Mouse (Mus musculus) c-Kit-positive CD71-positive TER-119-negative erythroid progenitor cells, embryonic 14.5 days (primary cell): ENCODE data around the gene Fcgrt.
A peak's percentile ranks its signal among the peaks of the same experiment; 100 is the strongest.

Experiments
- DNase-seq: peaks from one replicate; pipeline ENCODE4 v3.0.0-alpha.2; 2013; ENCODE audit warnings: low read depth

Fcgrt gene

DNA sequence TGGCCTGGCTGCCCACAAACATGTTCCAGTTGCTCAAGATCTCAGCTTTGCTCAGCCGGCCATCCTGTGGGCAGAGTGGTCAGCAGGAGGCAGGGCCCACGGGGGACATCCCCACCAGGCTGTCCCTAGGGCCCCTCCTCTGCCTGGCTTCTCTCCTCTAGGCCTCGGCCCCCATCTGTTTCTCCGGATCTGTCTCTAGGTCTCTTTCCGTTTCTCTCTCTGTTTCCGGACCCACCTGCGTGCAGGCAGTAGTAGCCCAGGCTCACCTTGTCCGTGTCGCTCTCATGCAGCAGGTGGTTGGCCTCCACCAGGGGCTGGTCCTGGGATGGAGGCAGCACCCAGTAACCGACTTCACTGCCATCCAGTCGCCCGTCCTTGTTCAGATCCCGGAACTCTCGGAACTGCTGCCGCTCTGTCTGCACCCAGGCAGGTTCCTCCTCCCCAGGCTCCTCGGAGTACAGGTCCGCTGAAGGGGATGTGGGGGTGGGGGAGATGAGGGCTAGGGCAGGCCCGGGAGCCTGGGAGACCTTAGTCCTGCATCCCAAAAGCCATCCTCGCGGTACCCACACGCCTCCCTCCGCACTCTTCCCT, 20.3 kb downstream of the Fcgrt start:
- DNase-seq, result no peak

DNA sequence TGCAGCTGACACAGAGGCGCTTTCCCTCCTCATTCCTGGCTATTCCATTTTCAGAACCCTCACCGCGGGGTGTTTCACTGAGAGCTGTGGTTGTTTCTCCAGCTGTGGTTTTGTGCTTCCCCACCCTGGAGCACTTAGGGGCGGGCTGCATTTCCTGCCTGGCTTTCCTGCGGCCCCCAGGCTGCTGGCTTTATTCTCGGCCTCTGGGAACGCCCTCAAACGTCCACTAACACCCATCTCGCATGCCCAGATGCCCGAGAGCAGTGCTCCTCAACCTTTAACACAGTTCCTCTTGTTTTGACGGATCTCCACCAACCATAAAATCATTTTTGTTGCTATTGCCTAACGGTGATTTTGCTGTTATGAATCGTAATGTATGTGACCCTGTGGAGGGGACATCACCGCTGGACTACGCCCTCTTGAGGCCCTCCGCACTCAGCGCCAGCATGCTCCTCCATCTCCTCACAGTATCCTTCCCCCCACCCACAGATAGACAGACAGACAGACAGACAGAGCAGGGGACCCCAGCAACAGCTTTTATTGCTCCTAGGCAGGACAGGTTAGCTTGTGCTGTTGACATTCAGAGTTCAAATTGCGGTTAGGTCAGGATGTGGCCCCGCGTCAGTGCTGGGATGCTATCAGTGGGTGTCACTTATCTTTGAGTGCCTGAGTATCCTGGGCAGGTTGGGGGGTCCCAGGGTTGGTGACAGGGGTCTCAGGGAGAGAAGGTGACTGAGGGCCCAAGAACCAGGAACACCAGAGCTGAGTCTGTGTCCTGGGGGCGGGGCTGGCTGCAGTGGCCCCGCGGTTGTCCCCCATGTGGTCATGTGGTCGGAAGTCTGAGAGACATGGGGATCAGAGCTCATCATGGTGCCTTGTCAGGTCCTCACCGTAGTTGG, 21.0 kb downstream of the Fcgrt start:
- no peak for DNase-seq

DNA sequence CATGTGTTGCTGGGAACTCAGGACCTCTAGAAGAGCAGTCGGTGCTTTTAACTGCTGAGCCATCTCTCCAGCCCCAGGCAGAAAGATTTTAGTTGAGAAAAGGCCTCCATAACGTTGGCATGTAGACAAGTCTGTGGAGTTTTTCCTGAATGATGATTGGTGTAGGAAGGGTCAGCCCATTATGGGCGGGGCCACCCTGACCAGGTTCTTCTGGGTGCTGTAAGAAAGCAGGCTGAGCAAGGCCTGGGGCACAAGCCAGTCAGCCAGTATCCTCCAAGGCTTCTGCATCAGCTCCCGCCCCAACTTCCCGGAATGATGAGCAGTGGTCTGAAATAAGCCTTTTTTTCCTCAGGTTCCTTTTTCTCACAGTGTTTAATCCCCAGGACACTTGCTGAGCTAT, 22.6 kb downstream of the Fcgrt start:
- DNase-seq, result no peak

GRCm38 (mm10) chr7:45079856-45080255, 23.8 kb downstream of the Fcgrt start:
- DNase-seq, result peak; percentile 87

DNA sequence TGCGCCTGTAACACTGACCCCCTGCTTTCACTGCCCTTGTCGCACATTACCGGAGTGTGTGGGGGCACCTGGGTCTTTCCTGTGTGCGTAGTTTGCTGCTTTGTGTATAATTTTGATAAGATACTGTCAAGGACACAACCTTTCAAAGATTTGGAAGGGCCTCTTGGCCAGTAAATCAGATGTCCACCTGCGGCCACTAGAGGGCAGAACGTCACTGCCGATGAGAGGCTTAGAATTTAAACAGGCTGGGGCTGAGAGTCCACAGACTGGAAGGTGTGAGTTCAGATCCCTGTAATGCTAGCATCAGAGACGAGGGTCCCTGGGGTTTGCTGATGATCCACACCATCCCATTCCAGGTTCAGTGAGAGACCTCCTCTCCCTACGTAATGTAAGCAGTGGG, 25.1 kb downstream of the Fcgrt start:
- peak; percentile 67 for DNase-seq

- no peak for DNase-seq
Measured at GRCm38 (mm10) chr7:45077829-45078228, 25.8 kb downstream of the Fcgrt start.

GRCm38 (mm10) chr7:45077322-45077721, 26.3 kb downstream of the Fcgrt start:
- no peak for DNase-seq

DNA sequence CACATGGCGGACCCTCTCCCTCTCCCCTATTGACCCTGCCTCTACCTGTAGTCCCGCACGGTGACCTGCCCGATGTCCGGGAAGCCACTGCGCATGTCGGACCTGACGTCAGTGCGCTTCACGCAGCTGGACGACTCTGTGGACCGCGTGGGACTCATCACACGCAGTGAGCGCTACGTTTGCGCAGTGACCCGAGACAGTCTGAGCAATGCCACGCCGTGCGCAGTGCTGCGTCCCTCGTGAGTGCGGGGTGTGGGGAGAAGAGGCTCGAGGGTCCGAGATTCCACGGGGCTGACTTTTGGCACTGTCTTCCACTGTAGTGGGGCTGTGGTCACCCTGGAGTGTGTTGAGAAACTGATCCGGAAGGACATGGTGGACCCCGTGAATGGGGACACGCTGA, 27.1 kb downstream of the Fcgrt start:
- no peak for DNase-seq

- DNase-seq, result no peak
Measured at GRCm38 (mm10) chr7:45075405-45075804, 28.2 kb downstream of the Fcgrt start.

GRCm38 (mm10) chr7:45073949-45074348, 29.7 kb downstream of the Fcgrt start:
- DNase-seq, result no peak

- no peak for DNase-seq
Measured at GRCm38 (mm10) chr7:45073171-45073707, 30.4 kb downstream of the Fcgrt start.

DNA sequence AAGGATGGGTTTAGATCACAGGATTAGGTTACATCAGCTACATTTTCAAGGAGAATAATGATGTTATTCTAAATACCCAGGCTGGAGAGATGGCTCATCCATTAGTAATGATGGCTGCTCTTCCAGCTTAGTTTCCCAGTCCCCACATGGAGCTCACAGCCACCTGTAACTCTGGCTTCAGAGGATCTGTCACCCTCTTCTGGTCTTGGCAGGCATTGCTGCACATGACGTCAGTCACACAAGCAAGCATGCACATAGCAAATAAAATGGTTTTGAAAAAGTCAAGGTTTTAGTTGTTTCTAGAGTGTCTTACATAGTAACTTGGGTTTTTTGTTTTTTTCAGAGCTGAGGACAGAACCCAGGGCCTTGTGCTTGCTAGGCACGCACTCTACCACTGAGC, 31.4 kb downstream of the Fcgrt start:
- no peak for DNase-seq

- no peak for DNase-seq
Measured at GRCm38 (mm10) chr7:45069671-45070070, 34.0 kb downstream of the Fcgrt start.

GRCm38 (mm10) chr7:45068000-45068318, 35.7 kb downstream of the Fcgrt start:
- DNase-seq, result no peak

GRCm38 (mm10) chr7:45067190-45067999, 36.3 kb downstream of the Fcgrt start:
- DNase-seq, result no peak

DNA sequence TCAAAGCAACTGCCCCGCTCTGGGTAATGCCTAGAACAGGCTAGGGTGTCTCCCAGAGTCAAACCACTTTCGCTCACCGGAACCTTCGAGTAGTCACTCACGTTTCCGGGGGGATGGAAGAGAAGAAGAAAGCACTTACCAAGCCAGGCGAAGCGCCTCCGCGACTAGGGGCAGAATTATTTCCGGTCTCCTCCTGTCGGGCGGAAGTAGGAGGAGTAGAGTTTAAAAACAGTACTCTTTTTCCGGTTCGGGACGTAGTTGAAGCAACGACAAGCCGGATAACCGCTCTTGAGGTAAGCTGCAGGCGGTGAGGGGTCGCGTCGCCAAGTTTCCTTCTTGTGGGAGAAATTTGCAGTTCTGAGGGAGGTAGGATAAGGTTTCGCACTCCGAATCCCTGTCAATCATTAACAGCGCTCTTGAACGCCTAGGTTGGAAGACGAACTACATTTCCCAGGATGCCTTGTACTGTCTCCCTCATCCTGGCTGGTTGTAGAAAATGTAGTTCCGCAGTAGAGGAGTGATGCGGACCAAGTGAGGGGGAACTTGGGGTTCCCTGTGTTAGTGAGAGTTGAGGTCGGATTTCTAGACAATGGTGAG, 41.3 kb downstream of the Fcgrt start, which contains the start of the genes Nosip and Prrg2:
TSS of gene Nosip (plus strand) at position 191 of the 597 bp plus-strand sequence.
TSS of gene Prrg2 (minus strand) at position 439 of the 597 bp plus-strand sequence.
- peak; percentile 100 for DNase-seq

DNA sequence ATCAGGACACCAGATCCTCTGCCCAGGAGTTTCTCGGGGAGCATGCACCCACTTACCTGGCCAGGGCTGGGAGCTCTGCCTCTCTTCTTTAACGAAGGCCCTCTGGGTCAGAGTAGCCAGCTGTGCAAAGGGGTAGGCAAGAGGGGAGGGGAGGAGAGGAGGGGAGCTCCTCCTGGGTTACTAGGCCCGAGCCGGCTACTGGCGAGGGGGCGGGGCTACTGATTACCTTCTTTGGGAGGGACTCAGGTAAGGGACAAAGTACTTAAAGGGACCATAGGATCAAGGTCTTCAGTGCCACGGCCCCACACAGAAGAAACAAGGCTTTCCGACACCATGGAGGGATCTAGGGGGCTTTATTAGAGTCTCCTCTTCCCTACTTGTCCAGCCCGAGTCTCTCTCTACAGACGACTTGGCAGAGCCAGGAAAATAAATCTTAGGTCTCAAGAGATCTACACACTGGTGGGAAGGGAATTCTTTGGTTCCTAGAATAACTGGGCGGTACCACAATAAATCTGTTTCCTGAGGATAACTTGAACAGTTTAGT, 42.0 kb downstream of the Fcgrt start:
- DNase-seq, result no peak

- DNase-seq, result no peak
Measured at GRCm38 (mm10) chr7:45060632-45061122, 43.0 kb downstream of the Fcgrt start.

DNA sequence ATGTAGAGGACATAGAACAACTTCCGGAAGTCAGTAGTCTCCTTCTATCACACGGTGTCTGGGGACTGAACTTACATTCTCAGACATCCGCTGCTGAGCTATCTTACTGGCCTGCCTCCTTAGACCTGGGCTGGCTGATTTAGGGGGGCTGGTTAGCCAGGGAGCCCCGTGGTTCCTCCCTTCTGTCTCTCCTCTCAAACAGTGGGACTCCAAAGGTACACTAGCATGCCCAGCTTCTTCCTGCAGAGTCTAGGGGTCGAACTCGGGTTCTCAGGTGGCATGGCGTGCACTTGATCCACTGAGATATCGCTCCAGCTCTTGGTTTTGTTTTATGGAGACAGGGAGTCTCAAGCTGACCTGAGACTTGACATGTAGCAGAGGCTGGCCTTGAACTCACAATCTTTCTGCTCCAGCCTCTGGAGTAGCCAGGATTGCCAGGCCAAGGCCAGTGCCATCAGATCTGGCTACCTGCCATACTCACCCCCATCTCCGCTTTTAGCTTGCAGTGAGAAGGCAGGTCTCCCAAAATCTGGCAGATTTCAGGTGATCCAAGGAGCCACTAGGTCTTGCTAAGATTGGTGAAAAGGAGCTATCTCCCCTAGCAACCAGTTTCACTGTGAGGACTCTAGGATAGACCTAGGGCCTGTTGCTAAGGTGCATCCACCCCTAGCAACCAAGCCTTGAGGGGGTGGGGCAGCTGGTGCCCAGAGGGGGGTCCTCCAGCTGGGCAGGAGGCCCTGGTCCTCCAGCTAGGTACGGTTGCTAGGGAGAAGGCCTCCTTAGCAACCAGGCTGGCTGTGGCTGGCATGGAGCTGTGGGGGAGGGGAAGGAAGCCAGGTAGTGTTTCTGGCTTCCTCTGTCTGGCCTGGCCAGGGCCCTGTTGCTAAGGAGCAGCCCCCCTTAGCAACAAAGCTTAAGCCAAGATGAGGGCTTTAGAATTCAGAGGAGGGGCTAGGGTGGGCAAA, 44.8 kb downstream of the Fcgrt start:
- DNase-seq, result no peak

DNA sequence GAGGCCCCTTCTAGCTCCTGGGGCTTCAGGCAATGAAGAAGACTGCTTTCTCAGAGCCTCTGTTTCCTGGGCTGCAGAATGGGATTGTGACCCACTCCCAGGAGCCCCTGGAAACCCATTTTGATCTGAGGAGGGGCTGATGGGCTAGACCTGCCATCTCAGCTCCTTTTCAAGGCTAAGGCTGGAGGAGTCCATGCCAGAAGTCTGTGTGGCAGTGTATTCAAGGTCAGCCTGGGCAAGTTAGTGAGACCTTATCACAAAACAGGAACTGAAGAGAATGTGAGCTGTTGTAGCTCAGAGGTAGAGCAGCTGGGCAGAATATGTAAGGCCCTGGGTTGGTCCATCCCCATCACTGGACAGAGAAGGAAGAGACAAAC, 46.7 kb downstream of the Fcgrt start:
- no peak for DNase-seq
